Mouse (Mus musculus) MEL (cell line): Measurements from ENCODE around the gene Ccl11.

ENCODE experiments used
- CHD2 ChIP-seq: IDR thresholded peaks from 2 replicates; pipeline ENCODE4 v1.6.1; 2011; ENCODE audit warnings: low read length, improper control_type of control experiment
- CTCF ChIP-seq, 3 experiments: IDR thresholded peaks in 2 of 3; conservative IDR thresholded peaks in 1 of 3; 2 replicates each; pipeline ENCODE4 v1.5.1; 2011 to 2012; ENCODE audit warnings: low read length in 3 of 3, low read depth in 2 of 3, mild to moderate bottlenecking in 2 of 3, improper control_type of control experiment in 1 of 3, inconsistent platforms in 1 of 3, mixed read lengths in 1 of 3, moderate library complexity in 1 of 3; ENCODE audit not compliant: control insufficient read depth in 1 of 3, insufficient read depth in 1 of 3, poor library complexity in 1 of 3, severe bottlenecking in 1 of 3
- ELF1 ChIP-seq: IDR thresholded peaks from 2 replicates; pipeline ENCODE4 v1.6.1; 2014; ENCODE audit warnings: low read depth, mild to moderate bottlenecking, inconsistent platforms, low read length, improper control_type of control experiment, moderate library complexity
- EP300 ChIP-seq, 2 experiments: IDR thresholded peaks; 2 replicates each; pipeline ENCODE4 v1.6.1; 2011; ENCODE audit warnings: improper control_type of control experiment in 2 of 2, low read length in 2 of 2, low read depth in 1 of 2, mild to moderate bottlenecking in 1 of 2
- GATA1 ChIP-seq: IDR thresholded peaks from 2 replicates; pipeline ENCODE4 v1.6.1; 2011; ENCODE audit warnings: low read depth, low read length, improper control_type of control experiment
- HCFC1 ChIP-seq: IDR thresholded peaks from 2 replicates; pipeline ENCODE4 v1.6.1; 2012; ENCODE audit warnings: low read depth, mild to moderate bottlenecking, inconsistent platforms, low read length, improper control_type of control experiment, moderate library complexity
- POLR2A ChIP-seq, 2 experiments: IDR thresholded peaks; 2 replicates each; pipeline ENCODE4 v1.6.1; 2011 to 2012; ENCODE audit warnings: low read length in 2 of 2, mild to moderate bottlenecking in 2 of 2, control low read depth in 1 of 2, improper control_type of control experiment in 1 of 2, low read depth in 1 of 2, moderate library complexity in 1 of 2; ENCODE audit not compliant: control insufficient read depth in 1 of 2, insufficient read depth in 1 of 2, poor library complexity in 1 of 2
- POLR2AphosphoS5 ChIP-seq: IDR thresholded peaks from 2 replicates; pipeline ENCODE4 v1.6.1; 2012; ENCODE audit warnings: low read depth, borderline replicate concordance, mild to moderate bottlenecking, inconsistent platforms, low read length, moderate library complexity, mixed read lengths
- SIN3A ChIP-seq: IDR thresholded peaks from 2 replicates; pipeline ENCODE4 v1.6.1; 2012; ENCODE audit warnings: low read length, improper control_type of control experiment, inconsistent platforms
- ZC3H11A ChIP-seq: IDR thresholded peaks from 2 replicates; pipeline ENCODE4 v1.6.1; 2012; ENCODE audit warnings: low read depth, mild to moderate bottlenecking, inconsistent platforms, low read length, improper control_type of control experiment

GRCm38 (mm10) chr11:82062226-82062625, 4.6 kb downstream of the Ccl11 start:
- no peak for TF ChIP-seq CHD2
- no peak for TF ChIP-seq EP300 (IDR thresholded peaks at IDR 0.05; ENCODE audit: low read depth in 1 of 2, low read length in 2 of 2)
- TF ChIP-seq CTCF (IDR thresholded peaks at IDR 0.05 in 2 of 3, conservative IDR thresholded peaks at IDR 0.05 in 1 of 3; ENCODE audit: control insufficient read depth in 1 of 3, insufficient read depth in 1 of 3, low read depth in 2 of 3, low read length in 3 of 3, poor library complexity in 1 of 3, severe bottlenecking in 1 of 3): no peak
- TF ChIP-seq SIN3A: no peak
- no peak for TF ChIP-seq POLR2AphosphoS5
- TF ChIP-seq POLR2A (IDR thresholded peaks at IDR 0.05; ENCODE audit: control insufficient read depth in 1 of 2, insufficient read depth in 1 of 2, low read depth in 1 of 2, low read length in 2 of 2, poor library complexity in 1 of 2): no peak
- TF ChIP-seq GATA1: no peak
- no peak for TF ChIP-seq ZC3H11A
- TF ChIP-seq ELF1: no peak
- TF ChIP-seq HCFC1: no peak
